Mouse (Mus musculus) retina, postnatal 1 day (tissue): ENCODE results near the gene Exoc3.
A peak's percentile ranks its signal among the peaks of the same experiment; 100 is the strongest.

ENCODE experiments used
- DNase-seq: peaks from one replicate; pipeline ENCODE4 v3.0.0-alpha.2; 2012

Exoc3 gene

GRCm38 (mm10) chr13:74208317-74208985 is at the start of gene Exoc3:
Gene Exoc3, minus strand, starts transcription at chr13:74208732.
- peak; percentile 94 for DNase-seq

DNA sequence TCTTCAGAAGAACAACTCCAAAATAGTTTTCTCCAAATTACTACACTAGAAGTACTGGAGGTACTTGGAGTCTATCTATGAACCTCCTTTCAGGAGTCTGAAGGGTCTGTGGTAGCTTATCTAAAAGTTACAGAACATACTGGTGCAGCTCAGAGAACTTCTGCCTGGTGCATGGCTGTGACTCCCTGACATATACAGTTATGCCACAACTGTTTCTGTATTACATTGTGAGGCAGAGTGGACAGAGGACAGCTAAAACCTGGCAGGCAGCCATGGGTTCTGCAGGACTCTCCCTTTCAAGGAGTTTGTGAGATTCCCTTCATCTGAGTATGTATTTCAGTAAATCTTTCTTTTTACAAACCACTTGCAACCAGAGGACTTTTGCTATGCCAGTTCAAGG is 38.0 kb upstream of the Exoc3 start:
- DNase-seq, result no peak

DNA sequence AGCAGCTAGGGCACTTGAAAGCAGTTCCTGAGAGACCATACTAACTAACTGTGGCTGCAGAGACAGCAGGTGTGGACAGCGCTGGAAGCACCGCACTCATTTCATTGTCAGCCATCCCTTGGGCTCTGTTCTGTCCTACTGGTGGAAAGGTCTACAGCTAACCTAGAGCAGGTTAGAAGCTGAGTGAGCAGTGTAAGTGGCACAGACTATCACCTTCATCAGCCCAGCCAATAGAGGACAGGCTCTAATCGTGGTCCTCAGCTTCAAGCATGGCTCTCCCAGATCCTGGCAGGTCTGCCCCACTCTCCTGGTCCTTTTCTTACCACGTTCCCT is 37.3 kb upstream of the Exoc3 start:
- no peak for DNase-seq

GRCm38 (mm10) chr13:74245214-74245898 is 36.8 kb upstream of the Exoc3 start:
- DNase-seq, result peak; percentile 89

GRCm38 (mm10) chr13:74237574-74237973 is 29.0 kb upstream of the Exoc3 start:
- DNase-seq, result no peak

- no peak for DNase-seq
These were observed 12.1 kb upstream of the Exoc3 start for GRCm38 (mm10) chr13:74220659-74221058.

DNA sequence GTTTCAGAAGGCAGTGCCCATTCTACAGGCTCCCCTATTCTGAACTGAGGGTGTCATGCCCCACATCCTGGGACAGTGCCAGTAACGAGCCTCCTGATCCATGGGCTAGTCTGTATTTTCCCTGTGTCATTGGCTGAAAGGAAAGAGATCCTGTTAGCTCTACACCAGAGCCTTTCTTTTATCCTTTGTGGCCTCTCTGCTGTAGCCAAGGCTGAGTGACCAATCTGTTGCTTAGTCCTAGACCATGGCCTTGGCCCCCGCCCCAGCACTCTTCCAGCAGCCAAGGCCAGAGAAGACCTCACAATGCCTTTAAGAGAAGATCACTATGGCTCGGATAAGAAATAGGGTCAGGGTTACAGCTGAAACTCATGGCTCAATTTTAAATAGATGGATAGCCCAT is 9.9 kb upstream of the Exoc3 start:
- DNase-seq, result no peak

- no peak for DNase-seq
These were observed 434 bp upstream of the Exoc3 start for GRCm38 (mm10) chr13:74208986-74209345.

DNA sequence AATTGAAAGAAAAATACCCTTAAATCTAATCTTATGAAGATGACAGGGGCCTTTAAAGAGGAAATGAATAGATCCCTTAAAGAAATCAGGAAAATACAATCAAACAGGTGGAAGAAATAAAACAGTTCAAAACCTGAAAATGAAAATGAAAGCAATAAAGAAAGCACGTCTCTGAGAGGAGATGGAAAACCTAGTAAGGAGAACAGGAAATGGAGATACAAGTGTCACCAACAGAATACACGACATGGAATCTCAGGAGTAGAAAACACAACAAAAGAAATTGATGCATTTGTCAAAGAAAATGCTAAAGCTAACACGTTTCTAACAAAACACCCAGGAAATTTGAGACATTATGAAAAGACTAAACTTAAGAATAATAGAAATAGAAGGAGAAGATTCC is 12.1 kb downstream of the Exoc3 start:
- DNase-seq, result no peak

- DNase-seq, result peak; percentile 39
These were observed 15.9 kb downstream of the Exoc3 start for GRCm38 (mm10) chr13:74192613-74193012.

DNA sequence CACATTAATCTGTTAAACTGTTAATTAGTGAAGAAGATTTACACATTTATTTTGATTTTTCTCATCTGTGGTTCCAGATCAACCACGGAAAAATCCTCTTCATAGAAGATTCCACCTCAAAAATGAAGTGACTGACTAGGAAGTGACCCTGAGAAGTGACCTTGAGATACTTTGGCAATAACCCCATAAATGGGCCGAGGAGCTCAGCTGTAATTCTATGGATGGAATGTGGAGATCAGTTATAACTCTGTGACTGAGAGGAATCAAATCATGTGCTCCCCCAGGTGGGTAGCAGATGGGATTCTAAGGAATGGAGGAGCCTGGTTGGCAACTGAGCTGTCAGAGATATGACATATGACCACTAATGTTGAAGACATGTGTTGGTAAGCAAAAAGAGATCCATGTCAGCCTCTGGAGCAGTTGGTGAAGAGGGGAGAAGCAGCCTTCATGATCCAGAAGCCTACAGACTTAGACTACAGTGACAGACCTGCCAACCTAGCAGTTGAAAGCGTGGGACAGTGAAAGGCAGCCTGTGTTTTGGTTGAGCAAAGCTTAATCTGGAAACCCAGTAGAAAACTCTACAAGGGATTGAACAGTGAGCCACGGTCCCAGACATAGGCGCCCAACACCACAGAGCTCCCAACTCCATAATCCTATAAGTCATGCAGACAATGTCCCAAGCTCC is 25.4 kb downstream of the Exoc3 start:
- DNase-seq, result no peak

- no peak for DNase-seq
These were observed 36.5 kb downstream of the Exoc3 start for GRCm38 (mm10) chr13:74172036-74172435.

- no peak for DNase-seq
These were observed 38.9 kb downstream of the Exoc3 start for GRCm38 (mm10) chr13:74169446-74170164.

- no peak for DNase-seq
These were observed 41.0 kb downstream of the Exoc3 start for GRCm38 (mm10) chr13:74167492-74167891.

DNA sequence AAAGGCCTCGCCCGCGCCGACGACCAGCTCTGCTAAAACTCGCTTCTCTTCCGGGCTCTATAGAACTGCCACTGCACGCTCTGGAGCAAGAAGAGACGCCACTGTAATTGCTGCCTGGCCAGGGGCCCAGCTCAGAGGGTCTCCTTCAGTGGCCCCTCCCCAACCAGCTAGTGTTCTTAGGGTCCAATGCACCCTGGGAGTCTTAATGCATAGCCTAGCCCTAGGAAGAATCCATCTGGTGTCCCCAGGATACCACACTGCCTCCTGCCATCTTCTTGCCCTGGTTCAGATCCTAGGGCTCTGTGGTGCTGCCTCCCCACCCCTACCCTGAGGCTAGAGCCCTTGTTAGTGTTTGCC is 41.5 kb downstream of the Exoc3 start:
- no peak for DNase-seq

GRCm38 (mm10) chr13:74166348-74167056 is 42.0 kb downstream of the Exoc3 start:
- DNase-seq, result peak; percentile 72

DNA sequence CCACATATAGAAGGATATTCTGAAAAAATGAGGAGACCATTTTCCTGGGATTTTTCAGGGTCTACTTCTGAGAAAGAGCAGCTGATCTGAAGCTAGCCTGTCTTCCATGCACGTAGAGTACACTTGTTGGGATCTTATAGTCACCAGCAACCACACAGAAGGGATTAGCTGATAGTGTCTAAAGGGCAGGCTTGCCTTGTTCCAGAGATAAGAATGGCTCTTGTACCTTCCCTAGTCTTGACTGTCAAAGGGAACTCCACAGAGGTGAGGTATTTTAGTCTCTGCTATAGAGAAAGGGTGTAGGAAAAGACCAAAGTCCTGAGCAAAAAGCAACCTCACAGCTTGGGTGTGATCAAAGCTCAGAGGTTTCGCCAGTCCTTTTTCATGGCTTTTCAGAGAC is 61.2 kb downstream of the Exoc3 start:
- no peak for DNase-seq

DNA sequence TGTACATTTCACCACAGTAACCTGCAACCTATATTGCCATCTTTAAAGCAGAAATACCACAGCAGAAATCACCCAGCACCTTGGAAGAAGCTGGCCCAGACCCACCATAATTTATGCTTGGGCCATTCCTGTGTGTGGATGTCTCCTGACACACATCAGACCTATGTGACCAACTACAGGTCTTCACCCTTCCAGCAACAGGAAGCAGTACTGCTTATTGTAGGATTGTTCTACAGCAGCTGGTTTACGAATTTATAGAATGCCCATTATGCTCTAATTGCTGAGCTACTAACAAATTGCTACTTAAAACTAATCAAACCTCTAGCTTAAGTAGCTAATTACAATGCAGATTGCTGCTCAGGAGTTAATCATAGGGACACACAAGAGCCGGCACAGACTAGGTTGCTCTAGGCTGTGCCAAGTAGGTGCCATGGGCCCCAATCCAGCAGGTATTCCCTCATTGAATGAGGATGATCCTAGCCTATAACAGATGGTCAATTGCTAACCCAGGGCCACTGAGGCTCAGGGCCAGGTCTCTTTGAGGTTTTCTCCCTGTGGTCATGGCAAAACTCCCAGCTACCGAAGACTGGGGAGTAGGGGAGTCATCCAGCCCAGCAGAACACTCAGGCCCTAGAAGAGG is 62.4 kb downstream of the Exoc3 start:
- DNase-seq, result no peak

DNA sequence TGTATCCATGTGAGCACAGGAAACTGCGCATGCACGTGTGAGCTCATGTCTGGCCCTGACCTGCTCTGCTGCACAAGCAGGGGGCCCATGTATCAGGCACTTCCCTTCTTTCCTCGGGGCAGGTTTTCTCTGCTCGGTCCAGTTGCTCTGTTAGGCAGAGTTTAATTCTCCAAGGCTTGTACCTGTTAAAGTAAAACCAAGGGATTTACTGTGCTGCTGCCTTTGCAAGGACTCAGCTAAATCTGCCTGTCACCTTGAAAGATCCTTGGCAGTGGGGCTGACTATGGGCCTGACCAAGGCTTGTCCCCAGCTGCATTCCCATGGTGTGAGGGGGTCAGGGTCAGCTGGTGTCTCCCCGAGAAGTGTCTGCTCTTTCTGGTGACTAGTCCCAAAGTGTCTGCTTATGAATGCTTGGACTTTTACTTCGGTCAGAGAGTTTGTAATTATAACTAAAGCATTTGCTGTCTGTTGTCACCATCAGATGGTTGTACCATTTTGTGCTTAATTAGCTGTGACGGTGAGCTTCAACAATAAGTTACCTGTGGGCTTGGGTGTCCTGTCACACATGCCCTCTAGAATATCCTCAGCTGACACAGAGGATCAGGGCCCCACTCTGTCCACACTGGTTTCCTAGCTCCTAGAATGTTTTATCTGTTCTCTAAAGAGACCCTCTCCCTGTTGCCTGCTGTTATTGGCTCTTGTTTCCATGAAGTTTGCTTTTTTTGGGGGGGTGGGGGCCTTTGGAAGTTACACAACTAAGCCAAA is 64.2 kb downstream of the Exoc3 start:
- no peak for DNase-seq

DNA sequence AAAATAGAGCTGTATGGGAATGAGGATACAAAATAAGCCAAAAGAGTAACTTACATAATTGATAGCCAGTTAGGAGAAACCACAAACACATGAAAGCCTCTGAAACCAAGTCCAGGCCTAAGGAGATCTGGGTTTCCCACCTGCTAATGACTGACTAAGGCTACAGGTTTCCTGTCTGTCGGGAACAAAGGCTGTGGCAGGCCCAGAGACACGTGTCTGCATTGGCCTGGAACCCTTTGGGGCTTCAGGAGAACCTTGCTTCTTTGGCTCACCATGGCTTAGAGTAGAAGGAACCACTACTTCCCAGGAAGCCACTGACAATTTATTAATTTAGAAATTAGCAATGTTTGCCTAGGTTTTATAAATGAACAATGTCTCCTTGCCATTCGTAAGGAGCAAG is 65.2 kb downstream of the Exoc3 start:
- DNase-seq, result no peak

DNA sequence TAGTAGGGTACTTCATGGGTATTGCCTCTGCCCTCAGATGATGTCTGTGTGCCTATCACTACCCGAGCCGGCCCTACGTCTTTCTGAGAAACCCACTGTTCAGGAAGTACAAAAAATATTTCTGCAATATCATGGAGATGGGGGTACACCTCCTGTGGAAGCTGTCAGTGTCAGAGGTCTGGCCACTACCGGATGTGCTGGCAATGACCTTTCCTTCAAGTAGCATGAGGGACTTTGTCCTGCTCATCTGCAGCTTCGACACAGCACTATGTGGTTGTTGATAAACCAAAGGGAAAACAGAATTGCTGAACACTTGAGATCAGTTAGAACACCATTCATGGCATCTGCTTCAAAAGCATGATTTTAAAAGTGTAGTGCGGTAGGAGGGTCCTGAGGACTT is 67.7 kb downstream of the Exoc3 start:
- DNase-seq, result no peak
